Mouse (Mus musculus) heart, embryonic 15.5 days (tissue): ENCODE results near the gene Nup88. TPM values are rescaled to one million over a fixed set of nuclear protein-coding genes. Genes with fewer than 3 reads are reported as not detected.

ENCODE experiments used
- ATAC-seq: fragments of 200-750 bp; cut with Nextera tagmentation; replicated peaks from 2 replicates; pipeline ENCODE4 v1.8.0; 2017; ENCODE audit warnings: low read depth, moderate TSS enrichment; ENCODE audit not compliant: insufficient number of reproducible peaks, insufficient read depth, low FRiP score
- H3K27ac ChIP-seq: fragments of 300-500 bp; sonication (generic); 2 replicates; pipeline ENCODE4 v1.5.1; 2015; ENCODE audit warnings: mild to moderate bottlenecking, inconsistent platforms
- H3K27me3 ChIP-seq: fragments of 300-500 bp; sonication (generic); 2 replicates; pipeline ENCODE4 v1.6.1; 2015; ENCODE audit warnings: inconsistent platforms
- H3K36me3 ChIP-seq: fragments of 300-500 bp; sonication (generic); 2 replicates; pipeline ENCODE4 v1.6.1; 2015; ENCODE audit warnings: mild to moderate bottlenecking, inconsistent platforms
- H3K4me1 ChIP-seq: fragments of 300-500 bp; sonication (generic); replicated peaks from 2 replicates; pipeline ENCODE4 v1.6.1; 2015; ENCODE audit warnings: inconsistent platforms
- H3K4me2 ChIP-seq: fragments of 300-500 bp; sonication (generic); 2 replicates; pipeline ENCODE4 v1.6.1; 2015; ENCODE audit warnings: inconsistent platforms, mild to moderate bottlenecking, moderate library complexity
- H3K4me3 ChIP-seq: fragments of 300-500 bp; sonication (generic); 2 replicates; pipeline ENCODE4 v1.5.1; 2015; ENCODE audit warnings: mild to moderate bottlenecking, inconsistent platforms
- H3K9ac ChIP-seq: fragments of 300-500 bp; sonication (generic); 2 replicates; pipeline ENCODE4 v1.6.1; 2015; ENCODE audit warnings: mild to moderate bottlenecking, inconsistent platforms
- H3K9me3 ChIP-seq: fragments of 300-500 bp; sonication (generic); replicated peaks from 2 replicates; pipeline ENCODE4 v1.6.1; 2016; ENCODE audit warnings: inconsistent platforms
- WGBS: fragments of 180-500 bp; shearing (Covaris S2); methylation state at CpG from one replicate; pipeline ENCODE4 v1.1.7; 2015; ENCODE audit warnings: mixed read lengths; 5-methylcytosine and 5-hydroxymethylcytosine counted together
- polyA plus RNA-seq: library from polyadenylated mRNA; unstranded; fragments of >200 nt; fragmentation: Nextera tagmentation; extraction: Ambion mirVana; gene quantifications from 2 replicates; pipeline ENCODE4 v1.2.1, GENCODE M21; 2015

Nup88 gene
- polyA plus RNA-seq, 1 experiment from 2014 or later, result 98.2 TPM

GRCm38 (mm10) chr11:70964222-70964907, 5.4 kb downstream of the Nup88 start:
- Histone ChIP-seq H3K27me3 (no peaks in the 10 kb centered on the region), H3K9ac (no peak overlapping the region), H3K4me1 (peaks cover 13% of the 10 kb centered on the region), H3K36me3 (peaks cover 68% of the 10 kb centered on the region), H3K4me3 (no peak overlapping the region), H3K27ac (no peak overlapping the region), H3K4me2 (no peak overlapping the region), H3K9me3 (no peaks in the 10 kb centered on the region)
- ATAC-seq, result no peak
- 84% methylated on average over 4 of the region's 4 CpGs for WGBS

GRCm38 (mm10) chr11:70960786-70961554, 8.8 kb downstream of the Nup88 start:
- no peaks in the 10 kb centered on the region for H3K9me3 ChIP-seq
- 84% methylated on average over 5 of the region's 5 CpGs for WGBS
- no peaks in the 10 kb centered on the region for H3K27me3 ChIP-seq
- no peak overlapping the region for H3K4me3 ChIP-seq
- no peak for ATAC-seq
- H3K9ac ChIP-seq, result no peak overlapping the region
- H3K36me3 ChIP-seq, result peaks cover 88% of the 10 kb centered on the region
- H3K27ac ChIP-seq, result no peak overlapping the region
- no peak overlapping the region for H3K4me2 ChIP-seq
- no peaks in the 10 kb centered on the region for H3K4me1 ChIP-seq

DNA sequence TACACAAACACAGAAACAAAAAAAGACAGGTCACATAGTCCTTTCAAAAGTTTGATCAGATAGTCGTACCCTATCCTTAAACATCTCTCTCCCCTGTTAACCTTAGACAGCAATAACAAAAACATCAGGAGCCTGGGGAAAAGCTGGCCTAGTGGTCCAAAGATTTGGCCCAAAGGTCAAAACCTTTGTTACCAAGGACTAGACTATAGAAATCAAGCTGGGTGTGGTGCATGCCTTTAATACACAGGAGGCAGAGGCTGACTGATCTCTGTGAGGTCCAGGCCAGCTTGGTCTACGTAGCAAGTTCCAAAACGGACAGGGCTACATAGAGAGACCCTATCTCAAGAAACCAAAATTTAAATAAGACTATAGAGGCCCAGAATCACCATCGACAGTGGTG, 15.1 kb downstream of the Nup88 start:
- Histone ChIP-seq H3K27ac (no peak overlapping the region), H3K4me1 (no peaks in the 10 kb centered on the region), H3K36me3 (peaks cover 89% of the 10 kb centered on the region), H3K9me3 (no peaks in the 10 kb centered on the region), H3K4me3 (no peak overlapping the region), H3K4me2 (no peak overlapping the region), H3K27me3 (no peaks in the 10 kb centered on the region), H3K9ac (no peak overlapping the region)
- WGBS, result 89% methylated on average over 4 of the region's 4 CpGs
- no peak for ATAC-seq

DNA sequence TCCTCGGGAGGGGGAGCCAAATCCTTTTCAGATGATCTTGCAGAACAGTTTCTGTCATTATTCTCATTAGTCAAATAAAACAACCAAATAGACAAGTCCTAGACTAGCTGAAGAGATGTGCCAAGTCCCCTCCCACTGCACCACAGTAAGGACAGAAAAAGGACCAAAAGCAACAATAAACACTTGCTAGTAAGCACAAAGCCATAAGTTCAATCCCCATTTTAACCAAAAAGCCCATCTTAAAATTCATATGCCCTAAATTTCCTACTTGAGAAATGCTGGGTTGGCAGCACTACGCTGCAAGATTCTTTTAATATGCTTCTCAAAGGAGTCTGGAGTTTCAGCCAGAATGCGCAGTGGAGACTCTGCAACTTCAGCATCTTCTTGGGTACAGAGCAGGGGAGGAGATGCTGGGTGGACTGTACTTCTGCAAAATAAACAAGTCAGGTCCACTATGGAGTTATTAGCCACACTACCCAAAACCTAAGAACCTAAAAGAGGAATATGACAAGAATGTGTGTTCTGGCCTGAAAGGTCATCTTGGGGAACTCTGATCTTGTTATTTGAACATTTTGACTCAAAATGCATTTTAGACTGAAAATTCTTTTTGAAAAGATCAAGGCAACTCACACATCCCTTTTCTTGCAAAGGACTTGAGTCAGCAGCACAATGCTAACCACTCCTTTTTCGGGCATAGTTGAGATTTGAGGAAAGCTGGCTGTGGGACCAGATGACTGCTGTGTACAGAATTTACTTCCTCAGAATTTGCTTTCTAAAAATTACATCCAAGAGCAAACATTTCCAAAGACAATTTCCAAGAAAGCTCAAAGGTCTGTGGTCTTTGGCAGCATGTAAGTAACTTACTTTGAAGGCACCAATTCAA, 24.6 kb downstream of the Nup88 start:
- H3K27me3 ChIP-seq, result no peaks in the 10 kb centered on the region
- H3K9ac ChIP-seq, result no peak overlapping the region
- ATAC-seq, result no peak
- H3K4me3 ChIP-seq, result no peak overlapping the region
- no peak overlapping the region for H3K27ac ChIP-seq
- H3K4me1 ChIP-seq, result no peaks in the 10 kb centered on the region
- no peak overlapping the region for H3K4me2 ChIP-seq
- no peaks in the 10 kb centered on the region for H3K9me3 ChIP-seq
- peaks cover 81% of the 10 kb centered on the region for H3K36me3 ChIP-seq
- 87% methylated on average over 4 of the region's 4 CpGs for WGBS

DNA sequence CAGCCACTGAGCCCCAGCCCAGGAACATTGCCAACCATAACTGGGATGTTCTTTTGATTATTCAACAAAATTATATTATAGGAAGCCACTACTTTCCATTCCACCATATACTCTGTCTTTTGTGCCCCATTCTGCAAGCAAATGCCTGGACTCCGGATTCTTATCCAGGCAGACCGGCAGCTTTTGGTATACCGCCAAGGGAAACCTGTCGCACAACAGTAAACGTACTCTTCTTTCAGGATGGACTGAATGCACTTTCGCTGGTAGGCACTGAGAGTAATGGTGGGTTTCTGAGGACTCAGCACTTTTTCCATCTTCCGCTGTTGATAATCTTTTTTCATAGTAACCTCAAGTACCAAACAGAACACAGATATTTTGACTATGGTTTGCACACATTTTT, 26.1 kb downstream of the Nup88 start:
- H3K36me3 ChIP-seq, result peaks cover 79% of the 10 kb centered on the region
- H3K4me1 ChIP-seq, result no peaks in the 10 kb centered on the region
- no peaks in the 10 kb centered on the region for H3K9me3 ChIP-seq
- H3K4me3 ChIP-seq, result no peak overlapping the region
- H3K4me2 ChIP-seq, result no peak overlapping the region
- no peak overlapping the region for H3K9ac ChIP-seq
- WGBS, result 91% methylated on average over 7 of the region's 7 CpGs
- no peaks in the 10 kb centered on the region for H3K27me3 ChIP-seq
- no peak for ATAC-seq
- no peak overlapping the region for H3K27ac ChIP-seq

- Histone ChIP-seq H3K9me3 (no peaks in the 10 kb centered on the region), H3K27me3 (no peaks in the 10 kb centered on the region), H3K4me3 (no peak overlapping the region), H3K4me2 (no peak overlapping the region), H3K27ac (no peak overlapping the region), H3K9ac (no peak overlapping the region), H3K36me3 (peaks cover 79% of the 10 kb centered on the region), H3K4me1 (no peaks in the 10 kb centered on the region)
- WGBS, result 82% methylated on average over 1 of the region's 1 CpGs
- no peak for ATAC-seq
Measured at GRCm38 (mm10) chr11:70942596-70942995, 27.2 kb downstream of the Nup88 start.

GRCm38 (mm10) chr11:70935316-70935715, 34.5 kb downstream of the Nup88 start:
- ATAC-seq, result no peak
- Histone ChIP-seq H3K4me1 (no peaks in the 10 kb centered on the region), H3K9ac (no peak overlapping the region), H3K27ac (no peak overlapping the region), H3K9me3 (no peaks in the 10 kb centered on the region), H3K36me3 (peaks cover 56% of the 10 kb centered on the region), H3K4me3 (no peak overlapping the region), H3K4me2 (no peak overlapping the region), H3K27me3 (no peaks in the 10 kb centered on the region)
- WGBS, result 92% methylated on average over 7 of the region's 7 CpGs

GRCm38 (mm10) chr11:70931461-70931860, 38.3 kb downstream of the Nup88 start:
- H3K36me3 ChIP-seq, result peaks cover 34% of the 10 kb centered on the region

GRCm38 (mm10) chr11:70919524-70919923, 50.2 kb downstream of the Nup88 start:
- Histone ChIP-seq H3K4me2 (no peak overlapping the region), H3K4me3 (no peak overlapping the region), H3K9me3 (no peaks in the 10 kb centered on the region), H3K27me3 (no peaks in the 10 kb centered on the region), H3K9ac (no peak overlapping the region), H3K36me3 (peaks cover 56% of the 10 kb centered on the region), H3K4me1 (no peaks in the 10 kb centered on the region), H3K27ac (no peak overlapping the region)
- WGBS, result 83% methylated on average over 4 of the region's 4 CpGs
- ATAC-seq, result no peak

More at GRCm38 (mm10) chr11:70931461-70931860, 38.3 kb downstream of the Nup88 start:
- H3K9me3 ChIP-seq, result no peaks in the 10 kb centered on the region
- no peak overlapping the region for H3K4me3 ChIP-seq
- no peaks in the 10 kb centered on the region for H3K27me3 ChIP-seq
- H3K27ac ChIP-seq, result no peak overlapping the region
- H3K4me2 ChIP-seq, result no peak overlapping the region
- 90% methylated on average over 5 of the region's 5 CpGs for WGBS
- no peak for ATAC-seq
- no peaks in the 10 kb centered on the region for H3K4me1 ChIP-seq
- no peak overlapping the region for H3K9ac ChIP-seq

DNA sequence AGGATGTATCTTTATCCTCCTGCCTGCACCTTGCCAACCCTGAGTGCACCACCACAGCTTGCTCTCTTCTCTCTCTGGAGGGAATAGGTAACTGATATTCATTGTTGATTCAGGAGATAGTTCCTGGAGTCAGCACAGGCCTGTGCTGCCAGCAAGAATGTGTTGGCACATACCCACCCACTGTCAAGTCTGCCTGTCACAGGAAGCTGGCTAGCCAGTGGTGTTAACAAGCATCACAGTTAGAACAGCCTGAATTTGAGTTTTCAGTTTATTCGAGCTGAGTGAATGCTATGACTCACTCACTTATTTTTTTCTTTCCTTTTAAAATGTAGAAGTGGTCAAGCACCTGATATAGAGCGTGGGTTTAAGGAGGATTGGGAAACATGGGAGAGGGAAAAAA, 51.9 kb downstream of the Nup88 start:
- WGBS, result 77% methylated on average over 2 of the region's 2 CpGs
- no peaks in the 10 kb centered on the region for H3K9me3 ChIP-seq

DNA sequence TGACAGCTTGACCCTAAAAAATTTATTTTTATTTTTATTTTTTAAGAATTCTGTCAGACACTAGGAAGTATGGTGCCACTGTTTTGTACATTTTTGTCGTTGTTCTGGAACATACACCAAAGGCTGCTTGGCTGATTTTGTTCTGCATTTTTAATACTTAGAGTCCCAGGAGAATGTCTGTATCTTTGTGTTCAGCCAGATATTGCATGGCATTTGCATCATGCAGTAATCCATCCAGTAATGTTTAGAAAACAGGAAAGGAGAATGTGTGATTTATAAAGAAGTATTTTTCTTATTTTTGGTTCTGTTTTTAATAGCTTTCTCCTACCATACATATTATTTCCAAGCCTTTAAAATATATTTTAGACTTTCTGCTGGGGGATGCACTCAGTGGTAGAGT, 57.9 kb downstream of the Nup88 start:
- Histone ChIP-seq H3K9ac (no peak overlapping the region), H3K9me3 (no peaks in the 10 kb centered on the region), H3K4me2 (no peak overlapping the region), H3K4me3 (no peak overlapping the region), H3K27ac (no peak overlapping the region), H3K27me3 (no peaks in the 10 kb centered on the region), H3K36me3 (peaks cover 38% of the 10 kb centered on the region), H3K4me1 (no peaks in the 10 kb centered on the region)
- no peak for ATAC-seq
- 88% methylated on average over 1 of the region's 1 CpGs for WGBS

More for the DNA sequence above, 51.9 kb downstream of the Nup88 start:
- no peak for ATAC-seq
- Histone ChIP-seq H3K9ac (no peak overlapping the region), H3K27me3 (no peaks in the 10 kb centered on the region), H3K4me3 (no peak overlapping the region), H3K4me1 (no peaks in the 10 kb centered on the region), H3K36me3 (peaks cover 47% of the 10 kb centered on the region), H3K27ac (no peak overlapping the region), H3K4me2 (no peak overlapping the region)
